Mouse (Mus musculus): Measurements from ENCODE around the gene Pgf. TPM values are rescaled to one million over a fixed set of nuclear protein-coding genes. Genes with fewer than 3 reads are reported as not detected.

Gene Pgf
- total and polyA plus RNA-seq, 3 experiments: 4.6 to 5.7 (median 5.4) TPM

GRCm38 (mm10) chr12:85215031-85215430 lies 37.4 kb upstream of the Pgf start:
- intact Hi-C loops (cut with DNase I): loop anchor here (5.0 kb wide), 1 partner anchor 72 kb away; the partner anchor contains the start of genes Acyp1 and Zc2hc1c
- no peaks in the 10 kb centered on the region for H3K27me3 ChIP-seq (ENCODE audit: control insufficient read depth, insufficient read depth, low read length)
- H3K4me3 ChIP-seq: no peak overlapping the region
- no peak overlapping the region for H3K9ac ChIP-seq (ENCODE audit: low read depth, low read length)
- H3K4me1 ChIP-seq (ENCODE audit: control insufficient read depth, insufficient read depth, low read length): peaks cover 3% of the 10 kb centered on the region
- WGBS: 82% methylated on average over 5 of the region's 5 CpGs
- no peak overlapping the region for H3K27ac ChIP-seq
- TF ChIP-seq CTCF (IDR thresholded peaks at IDR 0.05): no peak
- no peak for TF ChIP-seq POLR2A (IDR thresholded peaks at IDR 0.05; ENCODE audit: insufficient read depth, low read depth, low read length)
- no peak for TF ChIP-seq EP300 (IDR thresholded peaks at IDR 0.05; ENCODE audit: insufficient read depth, low read depth, low read length)
- no peak for DNase-seq
- no peaks in the 10 kb centered on the region for H3K79me2 ChIP-seq (replicated peaks; ENCODE audit: control insufficient read depth, insufficient read depth, low read length)
- H3K36me3 ChIP-seq (ENCODE audit: control insufficient read depth, insufficient read depth, low read length): no peaks in the 10 kb centered on the region

DNA sequence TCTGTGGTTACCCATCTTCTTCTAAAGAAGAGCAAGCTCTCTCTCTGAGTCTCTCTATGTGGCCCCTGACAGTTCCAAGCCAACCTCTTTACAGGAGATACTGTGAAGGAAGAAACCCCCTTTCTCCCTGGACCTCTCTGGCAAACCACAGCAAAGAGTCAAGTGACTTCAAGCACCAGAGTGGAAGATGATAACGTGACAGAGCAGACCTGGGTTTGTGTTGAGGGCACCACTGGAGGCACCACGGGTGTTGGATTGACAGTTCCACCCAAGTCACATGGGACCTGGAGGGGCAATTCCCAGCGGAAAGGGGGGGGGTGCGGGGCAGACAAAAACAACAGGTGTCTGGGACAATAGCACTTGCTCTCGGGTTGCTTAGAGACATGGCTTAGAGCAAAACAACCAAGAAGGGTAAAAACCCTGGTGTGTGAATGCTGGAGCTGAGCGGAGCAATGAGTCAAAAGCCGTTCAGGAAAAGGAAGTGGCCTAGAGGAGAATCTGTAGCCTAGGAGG lies 31.2 kb upstream of the Pgf start:
- Histone ChIP-seq H3K9ac (ENCODE audit: low read depth, low read length) (no peak overlapping the region), H3K79me2 (replicated peaks; ENCODE audit: control insufficient read depth, insufficient read depth, low read length) (no peaks in the 10 kb centered on the region), H3K36me3 (ENCODE audit: control insufficient read depth, insufficient read depth, low read length) (no peaks in the 10 kb centered on the region), H3K27me3 (ENCODE audit: control insufficient read depth, insufficient read depth, low read length) (no peaks in the 10 kb centered on the region), H3K4me3 (no peak overlapping the region), H3K4me1 (ENCODE audit: control insufficient read depth, insufficient read depth, low read length) (peaks cover 3% of the 10 kb centered on the region), H3K27ac (no peak overlapping the region)
- no peak for DNase-seq
- TF ChIP-seq EP300 (IDR thresholded peaks at IDR 0.05; ENCODE audit: insufficient read depth, low read depth, low read length) (no peak), CTCF (IDR thresholded peaks at IDR 0.05) (no peak), POLR2A (IDR thresholded peaks at IDR 0.05; ENCODE audit: insufficient read depth, low read depth, low read length) (no peak)
- 22% methylated on average over 7 of the region's 7 CpGs for WGBS
- intact Hi-C loops (cut with DNase I): no loop called here

DNA sequence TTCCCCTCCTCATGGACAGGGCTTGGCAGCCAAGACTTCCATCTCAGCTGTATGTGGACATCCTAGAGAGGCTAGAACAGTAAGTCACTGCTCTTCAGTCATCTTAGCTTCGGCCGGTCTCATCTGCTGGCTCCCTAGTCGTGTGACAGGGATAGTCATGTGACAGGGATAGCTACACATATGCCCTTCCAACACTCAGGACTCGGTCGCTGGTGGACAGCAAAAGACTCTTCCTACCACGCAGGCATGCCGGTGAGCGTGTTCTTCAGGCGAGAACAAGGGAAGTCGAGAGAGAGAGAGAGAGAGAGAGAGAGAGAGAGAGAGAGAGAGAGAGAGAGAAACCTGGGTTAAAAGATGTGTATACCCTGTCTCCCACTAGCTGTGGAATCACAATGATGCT lies 27.8 kb upstream of the Pgf start:
- no peak for DNase-seq
- Histone ChIP-seq H3K27ac (no peak overlapping the region), H3K9ac (ENCODE audit: low read depth, low read length) (no peak overlapping the region), H3K4me3 (no peak overlapping the region), H3K27me3 (ENCODE audit: control insufficient read depth, insufficient read depth, low read length) (no peaks in the 10 kb centered on the region), H3K36me3 (ENCODE audit: control insufficient read depth, insufficient read depth, low read length) (no peaks in the 10 kb centered on the region), H3K79me2 (replicated peaks; ENCODE audit: control insufficient read depth, insufficient read depth, low read length) (no peaks in the 10 kb centered on the region), H3K4me1 (ENCODE audit: control insufficient read depth, insufficient read depth, low read length) (peaks cover 11% of the 10 kb centered on the region)
- intact Hi-C loops (cut with DNase I): no loop called here
- WGBS: 83% methylated on average over 10 of the region's 10 CpGs
- TF ChIP-seq EP300 (IDR thresholded peaks at IDR 0.05; ENCODE audit: insufficient read depth, low read depth, low read length) (no peak), POLR2A (IDR thresholded peaks at IDR 0.05; ENCODE audit: insufficient read depth, low read depth, low read length) (no peak), CTCF (IDR thresholded peaks at IDR 0.05) (no peak)

DNA sequence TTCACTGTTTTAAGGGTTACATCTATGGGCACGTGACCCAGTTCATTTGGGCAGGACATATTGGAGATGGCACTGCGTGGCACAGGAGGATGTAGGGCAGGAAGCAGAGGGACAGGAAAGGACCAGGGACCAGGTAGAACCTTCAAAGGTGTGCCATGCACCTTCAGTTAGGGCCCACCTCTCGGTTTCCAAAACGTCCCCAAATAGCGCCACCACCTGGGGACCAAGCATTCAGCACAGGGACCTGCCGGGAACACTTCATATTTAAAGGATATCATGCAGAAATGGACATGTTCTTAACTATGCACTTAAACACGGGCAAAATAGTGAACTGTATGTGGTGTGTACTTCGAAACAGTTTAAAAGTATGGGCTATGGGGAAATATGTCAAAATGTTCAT lies 26.5 kb upstream of the Pgf start:
- H3K4me3 ChIP-seq: no peak overlapping the region
- H3K9ac ChIP-seq (ENCODE audit: low read depth, low read length): no peak overlapping the region
- no peak for DNase-seq
- intact Hi-C loops (cut with DNase I): loop anchor here (5.0 kb wide), 1 partner anchor 37 kb away; no protein-coding TSS in a partner anchor
- no peaks in the 10 kb centered on the region for H3K27me3 ChIP-seq (ENCODE audit: control insufficient read depth, insufficient read depth, low read length)
- no peaks in the 10 kb centered on the region for H3K36me3 ChIP-seq (ENCODE audit: control insufficient read depth, insufficient read depth, low read length)
- WGBS: 63% methylated on average over 8 of the region's 8 CpGs
- H3K27ac ChIP-seq: no peak overlapping the region
- no peaks in the 10 kb centered on the region for H3K79me2 ChIP-seq (replicated peaks; ENCODE audit: control insufficient read depth, insufficient read depth, low read length)
- no peak for TF ChIP-seq POLR2A (IDR thresholded peaks at IDR 0.05; ENCODE audit: insufficient read depth, low read depth, low read length)
- TF ChIP-seq CTCF (IDR thresholded peaks at IDR 0.05): peak; percentile 35
- peaks cover 11% of the 10 kb centered on the region for H3K4me1 ChIP-seq (ENCODE audit: control insufficient read depth, insufficient read depth, low read length)

DNA sequence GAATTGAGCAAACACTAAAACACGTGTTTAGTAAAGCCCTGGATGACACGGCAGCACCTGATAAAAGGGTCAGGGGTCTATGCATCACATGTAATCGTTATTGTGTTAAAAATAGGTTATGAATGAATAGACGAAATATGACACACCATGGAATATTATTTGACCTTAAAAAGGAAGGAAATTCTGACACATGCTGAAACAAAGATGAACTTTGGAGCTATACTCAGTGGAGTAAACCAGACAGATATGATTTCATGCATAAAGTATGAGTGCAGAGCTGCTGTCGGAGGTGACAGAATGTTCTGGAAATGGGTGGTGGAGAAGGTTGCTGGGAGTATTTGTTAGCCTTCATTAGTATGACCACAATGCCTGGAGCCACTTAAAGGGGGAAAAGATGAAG lies 26.1 kb upstream of the Pgf start:
- intact Hi-C loops (cut with DNase I): loop anchor here (5.0 kb wide), 1 partner anchor 36 kb away; no protein-coding TSS in a partner anchor
- Histone ChIP-seq H3K9ac (ENCODE audit: low read depth, low read length) (no peak overlapping the region), H3K4me3 (no peak overlapping the region), H3K79me2 (replicated peaks; ENCODE audit: control insufficient read depth, insufficient read depth, low read length) (no peaks in the 10 kb centered on the region), H3K36me3 (ENCODE audit: control insufficient read depth, insufficient read depth, low read length) (no peaks in the 10 kb centered on the region), H3K4me1 (ENCODE audit: control insufficient read depth, insufficient read depth, low read length) (peaks cover 11% of the 10 kb centered on the region), H3K27ac (no peak overlapping the region), H3K27me3 (ENCODE audit: control insufficient read depth, insufficient read depth, low read length) (no peaks in the 10 kb centered on the region)
- no peak for DNase-seq
- no peak for TF ChIP-seq EP300 (IDR thresholded peaks at IDR 0.05; ENCODE audit: insufficient read depth, low read depth, low read length)
- no peak for TF ChIP-seq POLR2A (IDR thresholded peaks at IDR 0.05; ENCODE audit: insufficient read depth, low read depth, low read length)
- TF ChIP-seq CTCF (IDR thresholded peaks at IDR 0.05): no peak
- WGBS: 28% methylated on average over 5 of the region's 5 CpGs

DNA sequence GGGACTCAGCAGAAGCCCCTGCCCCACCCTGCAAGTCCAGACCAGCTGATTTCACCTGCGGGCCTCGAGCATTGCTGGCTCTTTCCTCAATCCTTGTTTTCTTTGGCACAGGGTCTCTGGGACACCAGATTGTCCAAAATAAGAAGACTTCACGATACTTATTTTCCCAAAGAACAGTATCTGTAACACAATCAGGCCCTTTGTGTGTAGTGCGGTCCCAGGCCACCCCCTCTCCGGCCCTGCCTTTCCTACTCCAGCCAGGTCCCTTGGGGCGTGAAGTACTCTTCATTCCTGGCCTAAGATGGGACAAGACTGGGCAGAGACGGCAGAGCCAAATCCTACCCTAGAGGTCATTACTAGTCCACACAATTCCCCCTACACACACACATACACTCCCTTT lies 24.6 kb upstream of the Pgf start:
- intact Hi-C loops (cut with DNase I): loop anchor here (5.0 kb wide), 1 partner anchor 35 kb away; no protein-coding TSS in a partner anchor
- peaks cover 11% of the 10 kb centered on the region for H3K4me1 ChIP-seq (ENCODE audit: control insufficient read depth, insufficient read depth, low read length)
- no peak overlapping the region for H3K9ac ChIP-seq (ENCODE audit: low read depth, low read length)
- H3K27ac ChIP-seq: no peak overlapping the region; the same call in 1 of the 2 replicates
- no peak overlapping the region for H3K4me3 ChIP-seq
- WGBS: 45% methylated on average over 7 of the region's 7 CpGs
- TF ChIP-seq POLR2A (IDR thresholded peaks at IDR 0.05; ENCODE audit: insufficient read depth, low read depth, low read length) (no peak), EP300 (IDR thresholded peaks at IDR 0.05; ENCODE audit: insufficient read depth, low read depth, low read length) (no peak), CTCF (IDR thresholded peaks at IDR 0.05) (no peak)
- H3K27me3 ChIP-seq (ENCODE audit: control insufficient read depth, insufficient read depth, low read length): no peaks in the 10 kb centered on the region
- no peaks in the 10 kb centered on the region for H3K79me2 ChIP-seq (replicated peaks; ENCODE audit: control insufficient read depth, insufficient read depth, low read length)
- DNase-seq: peak in 1 of 2 experiments; percentile 33
- no peaks in the 10 kb centered on the region for H3K36me3 ChIP-seq (ENCODE audit: control insufficient read depth, insufficient read depth, low read length)
